Mouse (Mus musculus) liver, adult 2 months (tissue): ENCODE measurements around the gene Ankrd52.

ENCODE experiments used
- CTCF ChIP-seq: fragments of 200-500 bp; IDR thresholded peaks from 2 replicates; pipeline ENCODE4 v1.5.1; 2011; ENCODE audit warnings: low read depth, low read length, control low read depth
- POLR2A ChIP-seq: fragments of 200-500 bp; IDR thresholded peaks from 2 replicates; pipeline ENCODE4 v1.6.1; 2011; ENCODE audit warnings: low read length, control low read depth; ENCODE audit not compliant: insufficient read depth; ENCODE audit errors: extremely low read depth

- TF ChIP-seq CTCF (peak; percentile 58), POLR2A (no peak)
These were observed 2.5 kb upstream of the Ankrd52 start for GRCm38 (mm10) chr10:128374393-128374792.
